Mouse (Mus musculus) midbrain, embryonic 14.5 days (tissue): ENCODE results near the gene Gm21731. TPM values are rescaled to one million over a fixed set of nuclear protein-coding genes. Genes with fewer than 3 reads are reported as not detected.
"Not testable (repeated sequence)": the region's sequence is repeated elsewhere in the genome, so short reads cannot be mapped to it uniquely, and the experiment has no call there.

ENCODE experiments used
- ATAC-seq: fragments of 200-750 bp; cut with Nextera tagmentation; 2 replicates; pipeline ENCODE4 v1.8.0; 2017; ENCODE audit warnings: moderate number of reproducible peaks, moderate library complexity; ENCODE audit not compliant: low FRiP score, low TSS enrichment
- DNase-seq: peaks from one replicate; pipeline ENCODE4 v3.0.0-alpha.2; 2015
- H3K27ac ChIP-seq: fragments of 300-500 bp; sonication (generic); replicated peaks from 2 replicates; pipeline ENCODE4 v1.5.1; 2014; ENCODE audit warnings: mild to moderate bottlenecking, low read depth, low read length, moderate library complexity
- H3K27me3 ChIP-seq: fragments of 300-500 bp; sonication (generic); 2 replicates; pipeline ENCODE4 v1.6.1; 2014; ENCODE audit warnings: low read length, control low read depth, mixed read lengths; ENCODE audit not compliant: control insufficient read depth, insufficient read depth
- H3K36me3 ChIP-seq: fragments of 300-500 bp; sonication (generic); 2 replicates; pipeline ENCODE4 v1.6.1; 2014; ENCODE audit warnings: low read length, control low read depth; ENCODE audit not compliant: control insufficient read depth, insufficient read depth
- H3K4me1 ChIP-seq: fragments of 300-500 bp; sonication (generic); 2 replicates; pipeline ENCODE4 v1.6.1; 2014; ENCODE audit warnings: mild to moderate bottlenecking, antibody characterized with exemption, low read length, control low read depth; ENCODE audit not compliant: control insufficient read depth, insufficient read depth
- H3K4me2 ChIP-seq: fragments of 300-500 bp; sonication (generic); 2 replicates; pipeline ENCODE4 v1.6.1; 2014; ENCODE audit warnings: mild to moderate bottlenecking, low read length, moderate library complexity
- H3K4me3 ChIP-seq: fragments of 300-500 bp; sonication (generic); replicated peaks from 2 replicates; pipeline ENCODE4 v1.5.1; 2014; ENCODE audit warnings: low read depth, low read length
- H3K9ac ChIP-seq: fragments of 300-500 bp; sonication (generic); replicated peaks from 2 replicates; pipeline ENCODE4 v1.6.1; 2014; ENCODE audit warnings: mild to moderate bottlenecking, low read length, moderate library complexity
- H3K9me3 ChIP-seq: fragments of 300-500 bp; sonication (generic); 2 replicates; pipeline ENCODE4 v1.6.1; 2016; ENCODE audit warnings: low read length, control low read depth, mixed read lengths; ENCODE audit not compliant: control insufficient read depth
- WGBS: fragments of 180-500 bp; shearing (Covaris S2); extraction: QIAGEN DNeasy Blood & Tissue Kit; methylation state at CpG from one replicate; pipeline ENCODE4 v1.1.7; 2014; 5-methylcytosine and 5-hydroxymethylcytosine counted together
- polyA plus RNA-seq: library from polyadenylated mRNA; unstranded; fragments of >200 nt; fragmentation: Nextera tagmentation; extraction: Ambion mirVana; gene quantifications from 2 replicates; pipeline ENCODE4 v1.2.1, GENCODE M21; 2014

Gene Gm21731
- polyA plus RNA-seq, result not detected in 2 replicates

DNA sequence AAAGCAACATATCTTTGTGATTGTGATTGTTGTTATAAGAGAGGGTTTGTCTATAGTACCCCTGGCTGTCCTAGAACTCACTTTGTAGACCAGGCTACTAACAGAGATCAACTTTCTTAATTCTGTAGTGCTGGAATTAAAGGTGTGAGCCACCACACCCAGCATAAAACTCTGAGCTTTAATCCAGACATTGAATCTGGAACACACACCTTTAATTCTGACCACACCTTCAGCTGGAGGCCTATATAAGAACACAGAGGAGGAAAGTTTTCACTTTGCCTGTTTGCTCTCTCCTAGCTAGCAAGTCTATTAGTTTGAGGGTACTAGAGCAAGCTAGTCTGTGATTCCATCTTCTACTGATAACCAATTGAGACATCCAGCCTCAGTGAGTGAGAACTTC, at the start of gene Gm21731:
Gm21731 (plus strand) TSS at position 301 of the 400 bp plus-strand sequence.
- not testable (repeated sequence) for H3K9ac ChIP-seq, H3K4me2 ChIP-seq, H3K27me3 ChIP-seq, H3K4me1 ChIP-seq, ATAC-seq, DNase-seq, H3K4me3 ChIP-seq, H3K27ac ChIP-seq, H3K9me3 ChIP-seq, H3K36me3 ChIP-seq

DNA sequence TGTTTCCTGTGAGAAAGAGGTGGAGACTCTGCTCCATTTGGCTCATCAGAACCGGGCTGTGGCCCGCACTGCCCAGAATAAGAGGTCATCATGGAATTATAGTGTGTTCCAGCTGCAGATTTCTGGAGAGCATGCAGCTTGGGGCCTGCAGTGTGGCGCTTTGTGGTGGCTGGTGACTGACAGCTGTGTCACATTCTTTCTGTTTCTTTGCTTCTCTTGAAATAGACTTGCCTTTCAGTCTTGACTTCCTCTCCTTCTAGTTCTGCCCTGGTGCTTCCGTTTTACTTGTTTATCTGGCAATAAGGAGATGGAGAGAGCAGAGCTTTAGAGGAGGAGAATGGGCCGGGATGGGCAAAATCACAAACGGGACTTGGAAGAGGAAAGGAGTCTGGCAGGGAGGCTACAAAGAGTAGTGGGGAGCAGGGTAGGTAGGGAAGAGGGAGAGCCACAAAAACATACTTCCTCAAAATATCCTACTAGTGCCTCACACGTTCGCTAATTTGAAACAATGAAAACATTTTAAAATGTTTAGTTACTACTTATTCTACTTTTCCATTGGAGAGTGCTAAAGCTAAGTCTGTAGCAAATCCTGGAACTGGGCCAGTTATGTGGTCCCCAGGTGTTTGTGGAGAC, 42.6 kb upstream of the Gm21731 start:
- DNase-seq, H3K4me3 ChIP-seq, H3K9ac ChIP-seq, H3K27ac ChIP-seq, H3K4me2 ChIP-seq, ATAC-seq, H3K36me3 ChIP-seq, H3K4me1 ChIP-seq, H3K27me3 ChIP-seq, H3K9me3 ChIP-seq: not testable (repeated sequence)
- WGBS, result 84% methylated on average over 7 of the region's 8 CpGs

DNA sequence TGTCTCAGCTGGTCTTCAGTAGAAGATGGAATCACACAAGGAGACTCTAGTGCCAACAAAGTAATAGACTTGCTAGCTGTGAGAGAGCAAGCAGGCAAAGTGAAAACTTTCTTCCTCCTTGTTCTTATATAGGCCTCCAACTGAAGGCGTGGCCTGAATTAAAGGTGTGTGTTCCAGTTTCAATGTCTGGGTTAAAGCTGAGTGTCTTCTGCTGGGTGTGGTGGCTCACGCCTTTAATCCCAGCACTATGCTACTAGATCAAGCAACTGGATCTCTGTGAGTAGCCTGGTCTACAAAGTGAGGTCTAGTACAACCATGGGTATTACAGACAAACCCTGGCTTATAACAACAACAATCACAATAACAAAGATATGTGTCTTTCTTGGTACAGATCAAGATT, 23.1 kb upstream of the Gm21731 start, which contains the start of gene Gm21762:
Gm21762 (minus strand) TSS at position 101 of the 400 bp plus-strand sequence.
- WGBS, result no CpG with 5 or more reads among the region's 2 CpGs
- not testable (repeated sequence) for H3K9me3 ChIP-seq, DNase-seq, H3K4me2 ChIP-seq, H3K27ac ChIP-seq, H3K4me1 ChIP-seq, H3K27me3 ChIP-seq, H3K36me3 ChIP-seq, ATAC-seq, H3K4me3 ChIP-seq, H3K9ac ChIP-seq

- not testable (repeated sequence) for H3K36me3 ChIP-seq, ATAC-seq, H3K9me3 ChIP-seq, H3K4me2 ChIP-seq, H3K4me3 ChIP-seq, H3K27ac ChIP-seq, H3K4me1 ChIP-seq, H3K9ac ChIP-seq, H3K27me3 ChIP-seq, DNase-seq
- 81% methylated on average over 5 of the region's 5 CpGs for WGBS
These were observed 18.0 kb upstream of the Gm21731 start for GRCm38 (mm10) chr13:120220922-120221321.

DNA sequence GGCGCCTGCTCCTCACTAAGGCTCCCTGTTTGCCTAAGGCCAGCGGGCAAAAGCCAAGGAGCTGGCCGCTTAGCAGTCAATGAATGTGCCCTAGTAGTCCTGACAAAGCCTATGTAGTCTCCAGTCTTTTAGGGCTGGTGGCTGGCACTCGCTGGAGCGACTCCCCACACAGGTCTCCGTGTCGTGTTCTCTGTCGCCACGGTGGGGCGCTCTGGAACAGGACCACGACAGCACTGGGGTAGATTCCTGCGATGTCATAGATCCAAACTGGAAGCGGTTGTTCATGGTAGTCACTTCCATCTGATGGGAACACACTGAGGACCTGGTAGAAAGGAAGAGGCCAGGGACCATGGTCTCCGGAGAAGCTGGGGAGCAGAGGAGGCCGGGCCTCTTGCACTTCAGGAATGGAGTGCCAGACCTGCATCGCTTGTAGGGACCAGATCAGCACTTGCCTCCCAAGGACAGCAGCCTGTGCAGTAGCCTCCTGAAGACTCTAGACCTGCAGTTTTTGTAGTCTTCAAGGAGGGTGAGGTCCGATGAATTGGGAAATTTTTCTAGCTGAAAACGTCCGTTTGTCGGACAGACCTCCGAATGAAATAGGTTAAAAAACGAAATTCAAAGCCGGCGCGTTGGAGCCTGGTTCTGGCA, 15.8 kb upstream of the Gm21731 start:
- not testable (repeated sequence) for H3K9ac ChIP-seq, DNase-seq, H3K27me3 ChIP-seq, H3K36me3 ChIP-seq, H3K9me3 ChIP-seq, H3K4me2 ChIP-seq, H3K27ac ChIP-seq, H3K4me3 ChIP-seq, H3K4me1 ChIP-seq
- WGBS, result 95% methylated on average over 16 of the region's 25 CpGs
- ATAC-seq, result 0 out of 2 replicates have a peak, but pooled peaks have one; percentile 40

DNA sequence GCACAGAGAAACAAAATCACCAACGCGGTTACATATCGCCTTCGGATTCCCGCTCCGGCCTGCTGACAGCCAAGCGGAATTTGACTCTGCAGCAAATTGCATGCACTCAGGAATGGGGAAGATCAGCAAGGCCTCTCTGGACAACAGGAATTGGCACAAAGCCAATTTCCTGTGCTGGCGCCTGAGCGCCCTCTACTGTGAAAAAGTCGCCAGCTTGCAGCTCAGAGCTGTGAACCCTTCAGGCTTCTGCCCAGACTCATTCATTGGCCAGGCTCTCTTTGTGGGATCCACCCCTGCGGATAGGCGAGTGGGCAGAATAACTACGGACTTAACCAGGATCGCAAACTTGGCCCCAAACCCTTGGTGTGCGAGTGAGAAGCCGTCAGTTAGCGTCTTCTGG, 7.1 kb upstream of the Gm21731 start:
- not testable (repeated sequence) for H3K4me3 ChIP-seq, H3K4me1 ChIP-seq, H3K9me3 ChIP-seq, DNase-seq, H3K27ac ChIP-seq, H3K4me2 ChIP-seq, H3K36me3 ChIP-seq, H3K27me3 ChIP-seq, H3K9ac ChIP-seq, ATAC-seq
- WGBS, result 96% methylated on average over 17 of the region's 17 CpGs

GRCm38 (mm10) chr13:120232447-120233049, 6.4 kb upstream of the Gm21731 start:
- not testable (repeated sequence) for H3K36me3 ChIP-seq, H3K4me3 ChIP-seq, ATAC-seq, DNase-seq, H3K9ac ChIP-seq, H3K9me3 ChIP-seq, H3K27ac ChIP-seq, H3K4me1 ChIP-seq, H3K4me2 ChIP-seq, H3K27me3 ChIP-seq
- WGBS, result 76% methylated on average over 13 of the region's 25 CpGs

DNA sequence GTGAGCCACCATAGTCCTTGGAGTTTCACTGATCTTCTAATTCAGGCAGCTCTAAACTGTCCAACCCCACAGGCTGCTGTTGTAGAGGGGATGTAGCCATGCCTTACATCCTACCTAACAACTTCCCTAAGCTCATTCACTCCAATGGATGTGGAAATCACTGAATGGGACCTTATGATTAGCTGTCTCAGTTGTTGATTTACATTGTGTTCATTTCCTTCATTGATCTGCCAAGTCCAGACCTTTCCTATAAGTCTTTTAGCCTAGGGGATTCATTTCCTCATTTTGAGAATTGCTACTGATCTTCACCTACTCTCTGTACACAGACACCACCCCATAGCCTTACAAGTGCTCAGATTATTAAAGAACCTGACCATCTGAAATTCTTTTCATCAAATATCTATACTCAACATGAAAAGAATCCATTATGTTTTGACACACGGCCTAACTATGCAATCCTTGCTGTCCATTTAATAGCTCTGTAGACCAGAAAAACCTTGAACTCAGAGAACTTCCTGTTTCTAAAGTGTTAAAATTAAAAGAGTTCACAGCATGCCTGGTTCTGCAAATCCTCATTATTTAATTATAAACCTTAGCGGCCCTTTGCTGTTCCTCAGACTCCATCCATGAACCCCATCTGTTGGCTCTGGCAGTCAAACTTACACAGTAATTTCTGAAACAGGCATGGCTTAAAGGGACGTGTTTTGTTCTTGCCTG, 12.5 kb downstream of the Gm21731 start:
- H3K27me3 ChIP-seq, DNase-seq, H3K36me3 ChIP-seq, ATAC-seq, H3K4me3 ChIP-seq, H3K9ac ChIP-seq, H3K27ac ChIP-seq, H3K9me3 ChIP-seq, H3K4me2 ChIP-seq, H3K4me1 ChIP-seq: not testable (repeated sequence)
- 82% methylated on average over 2 of the region's 3 CpGs for WGBS
